Mouse (Mus musculus) left cerebral cortex, postnatal 25 days (tissue): ENCODE results near the gene Olfr1423. TPM values are rescaled to one million over a fixed set of nuclear protein-coding genes. Genes with fewer than 3 reads are reported as not detected.
A peak's percentile ranks its signal among the peaks of the same experiment; 100 is the strongest.
"Not testable (repeated sequence)": the region's sequence is repeated elsewhere in the genome, so short reads cannot be mapped to it uniquely, and the experiment has no call there.

Source experiments
- DNase-seq, 2 experiments: peaks; one replicate each; pipeline ENCODE4 v3.0.0; 2022; ENCODE audit warnings: low spot score in 2 of 2, mixed read lengths in 1 of 2
- intact Hi-C: fragments of 180-260 bp; cut with DNase I; formaldehyde crosslinking; loops from one replicate; pipeline ENCODE4 v1.15.1; 2025
- total RNA-seq, 2 experiments: library from RNA; stranded (reverse); gene quantifications; 2 replicates each; pipeline ENCODE4 v1.2.3; 2021

The Olfr1423 gene
- total RNA-seq, 2 experiments from 2014 or later = not detected

GRCm38 (mm10) chr19:12008410-12009380 is 32.4 kb downstream of the Olfr1423 start:
- DNase-seq = no peak
- intact Hi-C loops = loop anchor here (5.0 kb wide), 2 partner anchors 41 to 231 kb away; partner anchors contain the start of gene Osbp

DNA sequence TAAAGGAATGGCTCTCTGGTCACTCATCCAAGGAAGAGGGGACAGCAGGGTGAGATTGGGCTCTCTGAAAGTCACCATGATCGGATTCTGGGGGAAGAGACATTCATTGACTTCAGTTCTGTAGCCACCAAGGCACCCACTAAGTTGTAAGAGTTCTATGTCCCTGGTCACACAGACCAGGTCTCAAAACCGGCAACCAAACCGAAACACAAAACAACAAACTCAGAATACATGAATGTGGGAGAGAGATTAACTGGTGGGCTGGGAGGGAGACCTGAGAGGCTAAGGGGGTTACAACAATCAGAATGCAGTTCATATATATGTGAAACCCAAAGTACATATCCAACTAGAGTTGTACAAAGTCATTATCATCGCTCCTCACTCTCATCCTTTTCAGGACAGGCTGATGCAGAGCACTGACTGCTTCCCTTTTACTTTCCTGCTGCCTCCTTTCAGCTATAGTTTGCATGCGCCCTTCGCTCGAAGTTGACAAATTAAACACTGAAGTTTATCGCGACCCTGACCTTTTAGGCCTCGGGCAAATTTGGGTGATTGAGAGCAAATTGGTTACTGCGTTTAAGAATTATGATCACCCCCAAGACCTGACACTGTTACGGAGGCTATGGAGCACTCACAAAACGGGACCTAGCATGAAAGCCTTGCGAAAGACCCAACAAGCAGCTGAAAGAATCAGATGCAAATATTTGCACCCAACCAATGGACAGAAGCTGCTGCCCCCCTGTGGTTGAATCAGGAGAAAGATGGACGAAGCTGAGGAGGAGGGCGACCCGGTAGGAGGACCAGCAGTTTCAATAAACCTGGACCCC is 33.8 kb downstream of the Olfr1423 start:
- DNase-seq = no peak

GRCm38 (mm10) chr19:12006361-12006947 is 34.7 kb downstream of the Olfr1423 start:
- intact Hi-C loops = loop anchor here (1.0 to 5.0 kb wide), 3 partner anchors 39 to 229 kb away; partner anchors contain the start of gene Osbp
- peak in 1 of 2 experiments; percentile 43 for DNase-seq

More for the DNA sequence above, 33.8 kb downstream of the Olfr1423 start:
- intact Hi-C loops = loop anchor here (5.0 kb wide), 2 partner anchors 40 to 230 kb away; partner anchors contain the start of gene Osbp

DNA sequence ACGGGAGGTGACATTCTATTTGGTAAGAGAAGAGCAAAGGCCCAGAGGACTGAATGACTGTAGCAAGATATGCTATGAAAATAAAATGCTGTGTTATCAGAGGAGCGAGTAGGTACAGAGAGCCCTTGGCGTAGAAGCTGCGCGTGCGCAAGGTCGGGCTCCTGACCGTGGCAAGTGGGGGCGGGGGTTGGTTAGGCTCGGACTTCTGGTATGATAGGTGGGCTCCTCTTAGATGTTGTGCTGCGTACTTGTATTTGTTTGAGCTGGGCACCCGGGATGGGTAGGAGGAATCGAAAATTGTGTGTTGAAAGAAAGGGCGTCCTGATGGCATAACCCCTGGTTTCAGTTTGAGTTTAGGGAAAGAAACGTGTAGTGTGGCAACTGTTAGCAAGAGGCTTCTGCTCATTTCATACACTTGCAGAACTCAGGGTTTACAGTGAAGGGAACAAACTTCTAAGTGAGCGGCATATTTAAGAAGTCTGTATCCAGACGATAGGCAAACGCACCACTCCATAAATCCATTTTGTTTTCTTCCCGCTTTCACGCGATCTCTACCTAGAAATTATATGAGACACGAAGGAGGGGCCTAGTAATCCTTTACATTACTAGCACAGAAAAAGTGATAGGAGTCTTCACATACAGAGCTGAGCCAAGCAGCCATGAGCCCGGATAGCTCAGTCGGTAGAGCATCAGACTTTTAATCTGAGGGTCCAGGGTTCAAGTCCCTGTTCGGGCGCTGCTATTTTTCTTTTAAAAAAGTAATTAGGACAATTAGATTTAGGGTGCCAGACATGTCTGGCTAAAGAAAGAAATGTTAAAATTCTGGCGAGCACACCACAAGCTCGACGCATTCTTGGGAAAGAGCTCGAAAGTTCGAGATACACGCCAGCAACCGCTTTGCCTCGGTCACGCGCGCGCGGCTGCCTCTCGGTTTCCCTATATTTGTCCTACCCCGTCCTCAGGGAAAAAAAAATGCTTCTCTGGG is 35.4 kb downstream of the Olfr1423 start:
- intact Hi-C loops = loop anchor here (1.0 to 5.0 kb wide), 3 partner anchors 38 to 228 kb away; partner anchors contain the start of gene Osbp

DNA sequence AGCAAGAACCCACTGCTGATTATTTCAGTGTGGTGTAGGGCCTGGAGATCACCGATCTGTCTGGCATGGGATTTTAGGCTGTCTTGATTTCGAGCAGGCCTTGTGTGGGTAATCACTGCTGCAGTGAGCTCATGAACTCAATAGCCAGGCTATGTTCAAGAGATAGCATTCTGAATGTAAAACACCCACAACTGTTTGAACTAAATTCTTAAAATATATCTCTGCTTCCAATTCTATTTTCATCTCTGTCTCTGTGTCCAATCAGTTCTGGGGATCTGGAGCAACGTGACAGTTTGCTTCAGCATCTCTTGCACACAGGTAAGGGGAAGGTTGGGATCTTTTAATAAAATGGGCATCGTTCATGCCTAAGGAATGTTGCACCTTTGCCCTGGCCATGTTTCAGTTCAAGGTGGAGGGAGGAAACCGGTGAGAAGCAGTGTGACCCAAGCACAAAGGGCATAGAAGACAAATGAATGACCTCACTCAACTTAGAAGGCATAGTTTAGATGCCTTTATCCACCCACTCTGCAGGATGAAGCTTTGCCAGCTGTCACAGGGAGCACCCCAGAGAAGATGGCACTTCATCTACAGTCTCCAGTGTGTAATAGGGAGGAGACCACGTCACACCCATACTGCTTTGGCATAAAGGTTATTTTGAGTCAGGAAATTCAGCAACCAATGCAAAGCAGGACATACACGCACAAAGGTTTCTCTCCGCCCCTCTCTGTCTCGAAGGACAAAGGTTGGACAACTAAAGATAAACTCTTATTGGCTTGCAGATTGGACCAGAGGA is 36.7 kb downstream of the Olfr1423 start:
- DNase-seq = peak in 1 of 2 experiments; percentile 69
- intact Hi-C loops = loop anchor here (5.0 kb wide), 2 partner anchors 37 to 227 kb away; partner anchors contain the start of gene Osbp

More for the DNA sequence above, 35.4 kb downstream of the Olfr1423 start:
- DNase-seq = peak; percentile 88 to 96

- intact Hi-C loops = no loop called here
- no peak for DNase-seq
These were observed 37.5 kb downstream of the Olfr1423 start for GRCm38 (mm10) chr19:12003568-12003967.

GRCm38 (mm10) chr19:12002791-12003190 is 38.3 kb downstream of the Olfr1423 start:
- DNase-seq = no peak
- intact Hi-C loops = no loop called here

GRCm38 (mm10) chr19:12002125-12002524 is 39.0 kb downstream of the Olfr1423 start:
- intact Hi-C loops = no loop called here
- peak; percentile 64 to 73 for DNase-seq

DNA sequence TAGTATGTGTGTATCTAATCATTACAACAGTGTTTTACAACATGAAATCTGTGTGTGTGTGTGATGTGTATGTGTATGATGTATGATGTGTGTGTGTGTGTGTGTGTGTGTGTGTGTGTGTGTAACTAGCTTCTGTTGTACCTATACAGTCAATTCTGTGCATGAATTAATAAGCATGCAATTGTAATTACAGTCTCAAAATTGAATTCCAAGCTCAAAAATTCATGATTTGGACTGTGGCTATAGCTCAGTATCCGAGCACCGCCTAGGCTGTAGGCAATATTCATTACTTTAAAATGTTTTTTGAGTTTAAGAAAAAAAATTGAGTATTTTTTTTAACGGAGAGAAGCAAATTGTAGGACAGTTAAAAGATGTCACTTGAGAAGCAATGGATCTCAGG is 39.4 kb downstream of the Olfr1423 start:
- no peak for DNase-seq
- intact Hi-C loops = no loop called here

GRCm38 (mm10) chr19:11995722-11996448 is 45.2 kb downstream of the Olfr1423 start:
- DNase-seq = no peak
- intact Hi-C loops = no loop called here

DNA sequence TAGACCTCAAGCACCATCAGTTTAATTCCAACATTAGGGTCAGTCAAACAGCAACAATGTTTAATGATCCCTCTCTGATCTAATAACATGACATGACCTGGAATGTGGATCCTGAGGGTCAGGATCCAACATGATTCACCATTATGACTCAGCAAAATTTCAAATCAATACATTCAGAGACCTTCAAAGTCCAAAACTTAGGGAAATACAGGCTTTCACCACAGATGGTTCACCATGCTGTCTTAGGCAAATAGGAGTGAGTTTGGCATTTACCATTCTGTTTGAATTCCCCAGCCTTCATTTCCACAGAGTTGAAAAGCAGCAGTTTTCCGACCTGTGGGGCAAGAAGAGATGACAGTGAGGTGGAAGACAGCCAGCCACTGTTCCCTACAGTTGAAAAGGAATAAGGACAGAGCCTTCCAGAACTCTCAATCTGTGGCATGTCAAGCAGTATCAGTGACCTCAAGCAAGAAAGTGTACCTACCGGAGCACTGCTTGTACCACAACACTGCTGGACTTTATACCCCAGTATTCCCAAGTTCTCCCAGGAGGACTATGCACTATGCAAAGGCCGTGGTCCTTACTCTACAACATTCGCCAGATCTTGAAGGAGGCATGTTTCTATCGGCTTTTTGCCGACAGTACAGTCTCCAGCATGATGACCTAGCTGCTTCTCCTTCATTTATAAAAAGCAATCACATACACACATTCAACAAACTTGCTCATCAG is 46.2 kb downstream of the Olfr1423 start:
- intact Hi-C loops = loop anchor here (5.0 kb wide), 1 partner anchor 68 kb away; no protein-coding TSS in a partner anchor
- no peak for DNase-seq

GRCm38 (mm10) chr19:11992441-11993029 is 48.6 kb downstream of the Olfr1423 start:
- intact Hi-C loops = loop anchor here (5.0 kb wide), 1 partner anchor 65 kb away; no protein-coding TSS in a partner anchor
- no peak for DNase-seq

- intact Hi-C loops = loop anchor here (5.0 kb wide), 1 partner anchor 65 kb away; no protein-coding TSS in a partner anchor
- DNase-seq = no peak
These were observed 49.1 kb downstream of the Olfr1423 start for GRCm38 (mm10) chr19:11992034-11992433.

DNA sequence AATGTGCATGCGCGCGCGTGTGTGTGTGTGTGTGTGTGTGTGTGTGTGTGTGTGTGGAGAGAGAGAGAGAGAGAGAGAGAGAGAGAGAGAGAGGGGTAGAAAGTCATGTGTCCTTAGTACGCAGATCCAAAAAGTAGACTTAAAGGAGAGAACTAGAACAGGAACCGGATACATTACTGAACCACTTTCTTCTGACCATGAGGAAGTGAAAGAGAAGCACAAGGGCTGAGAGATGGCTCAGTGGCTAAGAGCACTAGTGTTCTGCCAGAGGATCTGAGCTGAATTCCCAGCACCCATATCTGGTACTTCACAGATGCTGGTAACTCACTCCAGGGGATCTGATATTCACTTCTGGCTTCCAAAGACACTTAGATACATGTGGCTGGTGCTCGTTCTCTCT is 51.8 kb downstream of the Olfr1423 start:
- no peak for DNase-seq
- intact Hi-C loops = no loop called here

DNA sequence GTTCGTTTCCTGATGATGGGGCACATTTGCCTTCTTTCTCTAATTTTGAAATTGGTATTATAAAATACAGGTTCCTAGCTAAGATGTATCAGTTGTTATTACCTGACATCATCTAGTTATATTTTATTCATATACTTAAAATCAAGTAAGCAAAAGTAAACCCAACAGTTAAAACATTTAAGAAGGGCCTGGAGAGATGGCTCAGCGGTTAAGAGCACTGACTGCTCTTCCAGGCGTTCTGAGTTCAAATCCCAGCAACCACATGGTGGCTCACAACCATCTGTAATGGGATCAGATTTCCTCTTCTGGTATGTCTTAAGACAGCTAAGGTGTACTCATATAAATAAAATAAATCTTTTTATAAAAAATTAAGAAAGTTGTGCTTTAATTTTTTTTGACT is 53.3 kb downstream of the Olfr1423 start:
- no peak for DNase-seq
- intact Hi-C loops = no loop called here

DNA sequence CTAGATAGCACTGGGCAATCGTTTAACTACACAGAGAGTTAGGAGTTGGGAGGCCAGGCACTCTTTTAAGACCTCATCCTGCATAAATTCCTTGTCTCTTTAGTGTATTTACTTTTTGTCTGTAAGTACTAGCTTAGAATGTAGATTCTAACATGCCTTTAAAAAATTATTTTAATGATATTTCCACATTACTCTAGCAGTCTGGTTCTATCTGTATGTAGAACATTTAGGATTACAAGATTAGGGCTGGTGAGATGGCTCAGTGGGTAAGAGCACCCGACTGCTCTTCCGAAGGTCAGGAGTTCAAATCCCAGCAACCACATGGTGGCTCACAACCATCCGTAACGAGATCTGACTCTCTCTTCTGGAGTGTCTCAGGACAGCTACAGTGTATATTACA is 56.5 kb downstream of the Olfr1423 start:
- not testable (repeated sequence) for DNase-seq
- intact Hi-C loops = loop anchor here (5.0 kb wide), 1 partner anchor 47 kb away; no protein-coding TSS in a partner anchor
